Mouse (Mus musculus) CH12.LX (cell line): ENCODE measurements at regions not wholly inside any gene's neighbourhood (a gene's known extent, or its start where the extent isn't known, plus 50 kb on each side); places are given as distances from the start of the nearest gene placed in this dataset.

Source experiments
- DNase-seq: peaks from one replicate; pipeline ENCODE4 v3.0.0-alpha.2; 2013; ENCODE audit errors: extremely low read depth
- H3K27ac ChIP-seq: 2 replicates; pipeline ENCODE4 v1.5.1; 2012; ENCODE audit warnings: low read depth, mild to moderate bottlenecking, control low read depth, moderate library complexity; ENCODE audit not compliant: insufficient read depth
- H3K27me3 ChIP-seq: replicated peaks from 2 replicates; pipeline ENCODE3; 2012; ENCODE audit warnings: inconsistent platforms
- H3K36me3 ChIP-seq, 2 experiments: replicated peaks in 1 of 2; 2 replicates each; pipeline versions ENCODE3 to v1.6.1; 2012; ENCODE audit warnings: inconsistent platforms in 1 of 2, low read length in 1 of 2, mild to moderate bottlenecking in 1 of 2, mixed read lengths in 1 of 2, moderate library complexity in 1 of 2; ENCODE audit not compliant: control insufficient read depth in 1 of 2, insufficient read depth in 1 of 2
- H3K4me1 ChIP-seq, 2 experiments: 2 replicates each; pipeline ENCODE4 v1.6.1; 2012; ENCODE audit warnings: inconsistent platforms in 1 of 2, moderate library complexity in 1 of 2; ENCODE audit not compliant: insufficient read depth in 2 of 2, control insufficient read depth in 1 of 2
- H3K4me2 ChIP-seq: 2 replicates; pipeline ENCODE4 v1.6.1; 2012; ENCODE audit warnings: low read depth, mild to moderate bottlenecking, control low read depth; ENCODE audit not compliant: poor library complexity, insufficient read depth, severe bottlenecking
- H3K4me3 ChIP-seq, 3 experiments: fragments of 150-350 bp in 1 of 3; sonication (generic) in 1 of 3; replicated peaks in 1 of 3; 2 replicates each; pipeline versions ENCODE3 to v1.5.1; 2011 to 2012; ENCODE audit warnings: low read depth in 2 of 3, low read length in 2 of 3, mild to moderate bottlenecking in 2 of 3, moderate library complexity in 2 of 3, control low read depth in 1 of 3, improper control_type of control experiment in 1 of 3, inconsistent platforms in 1 of 3, mixed read lengths in 1 of 3; ENCODE audit not compliant: poor library complexity in 1 of 3
- H3K79me2 ChIP-seq: replicated peaks from 2 replicates; pipeline ENCODE4 v1.6.1; 2012; ENCODE audit warnings: mild to moderate bottlenecking, moderate library complexity; ENCODE audit not compliant: control insufficient read depth, poor library complexity, insufficient read depth, severe bottlenecking; ENCODE audit errors: extremely low read depth
- H3K9ac ChIP-seq: 2 replicates; pipeline ENCODE4 v1.6.1; 2012; ENCODE audit warnings: low read depth, mild to moderate bottlenecking, control low read depth, moderate library complexity; ENCODE audit not compliant: insufficient read depth
- H3K9me3 ChIP-seq: replicated peaks from 2 replicates; pipeline ENCODE3; 2012; ENCODE audit warnings: low read length, inconsistent platforms, mixed read lengths
- BHLHE40 ChIP-seq: IDR thresholded peaks from 2 replicates; pipeline ENCODE4 v1.6.1; 2011; ENCODE audit warnings: mild to moderate bottlenecking, low read depth, low read length, improper control_type of control experiment
- CTCF ChIP-seq, 2 experiments: IDR thresholded peaks in 1 of 2; conservative IDR thresholded peaks in 1 of 2; 2 replicates each; pipeline ENCODE4 v1.5.1; 2011 to 2012; ENCODE audit warnings: low read depth in 2 of 2, low read length in 2 of 2, improper control_type of control experiment in 1 of 2, inconsistent platforms in 1 of 2, mild to moderate bottlenecking in 1 of 2, moderate library complexity in 1 of 2
- ETS1 ChIP-seq: conservative IDR thresholded peaks from 2 replicates; pipeline ENCODE4 v1.6.1; 2012; ENCODE audit warnings: low read depth, mild to moderate bottlenecking, inconsistent platforms, low read length, improper control_type of control experiment, moderate library complexity
- GABPA ChIP-seq: IDR thresholded peaks from 2 replicates; pipeline ENCODE4 v1.6.1; 2012; ENCODE audit warnings: low read depth, low read length, improper control_type of control experiment, inconsistent platforms; ENCODE audit not compliant: insufficient replicate concordance
- IRF4 ChIP-seq: IDR thresholded peaks from 2 replicates; pipeline ENCODE4 v1.6.1; 2014; ENCODE audit warnings: low read depth, mild to moderate bottlenecking, inconsistent platforms, low read length, improper control_type of control experiment
- MAFK ChIP-seq: IDR thresholded peaks from 2 replicates; pipeline ENCODE4 v1.6.1; 2011; ENCODE audit warnings: low read length, improper control_type of control experiment; ENCODE audit not compliant: insufficient replicate concordance
- MXI1 ChIP-seq: IDR thresholded peaks from 2 replicates; pipeline ENCODE4 v1.6.1; 2011; ENCODE audit warnings: mild to moderate bottlenecking, low read depth, low read length, improper control_type of control experiment
- NRF1 ChIP-seq: IDR thresholded peaks from 2 replicates; pipeline ENCODE4 v1.6.1; 2014; ENCODE audit warnings: low read depth, mild to moderate bottlenecking, inconsistent platforms, low read length, improper control_type of control experiment, moderate library complexity
- PAX5 ChIP-seq: IDR thresholded peaks from 2 replicates; pipeline ENCODE4 v1.6.1; 2012; ENCODE audit warnings: low read length, inconsistent platforms, mixed read lengths
- POLR2A ChIP-seq: IDR thresholded peaks from 2 replicates; pipeline ENCODE4 v1.6.1; 2011; ENCODE audit warnings: low read depth, mild to moderate bottlenecking, improper control_type of control experiment, low read length
- POLR2AphosphoS2 ChIP-seq: IDR thresholded peaks from 2 replicates; pipeline ENCODE4 v1.6.1; 2011; ENCODE audit warnings: low read depth, low read length, improper control_type of control experiment
- RAD21 ChIP-seq: IDR thresholded peaks from 2 replicates; pipeline ENCODE4 v1.6.1; 2011; ENCODE audit warnings: low read depth, mild to moderate bottlenecking, low read length, improper control_type of control experiment, moderate library complexity
- RCOR1 ChIP-seq: conservative IDR thresholded peaks from 2 replicates; pipeline ENCODE4 v1.6.1; 2012; ENCODE audit warnings: low read depth, mild to moderate bottlenecking, inconsistent platforms, low read length, improper control_type of control experiment
- SIN3A ChIP-seq: IDR thresholded peaks from 2 replicates; pipeline ENCODE4 v1.6.1; 2012; ENCODE audit warnings: low read length, improper control_type of control experiment, inconsistent platforms
- UBTF ChIP-seq: IDR thresholded peaks from 2 replicates; pipeline ENCODE4 v1.6.1; 2012; ENCODE audit warnings: low read depth, mild to moderate bottlenecking, inconsistent platforms, low read length, improper control_type of control experiment, moderate library complexity
- USF1 ChIP-seq: IDR thresholded peaks from 2 replicates; pipeline ENCODE4 v1.6.1; 2014; ENCODE audit warnings: low read depth, mild to moderate bottlenecking, inconsistent platforms, low read length, improper control_type of control experiment
- USF2 ChIP-seq: conservative IDR thresholded peaks from 2 replicates; pipeline ENCODE4 v1.6.1; 2011; ENCODE audit warnings: low read depth, low read length, improper control_type of control experiment
- ZC3H11A ChIP-seq: IDR thresholded peaks from 2 replicates; pipeline ENCODE4 v1.6.1; 2012; ENCODE audit warnings: low read depth, mild to moderate bottlenecking, inconsistent platforms, low read length, improper control_type of control experiment
- ZMIZ1 ChIP-seq: IDR thresholded peaks from 2 replicates; pipeline ENCODE4 v1.6.1; 2012; ENCODE audit warnings: low read depth, mild to moderate bottlenecking, inconsistent platforms, low read length, improper control_type of control experiment
- ZNF384 ChIP-seq: IDR thresholded peaks from 2 replicates; pipeline ENCODE4 v1.6.1; 2012; ENCODE audit warnings: low read depth, low read length, improper control_type of control experiment, inconsistent platforms
- dilution Hi-C: fragments of 300-500 bp; cut with MboI; formaldehyde crosslinking; loops from 2 replicates; pipeline ENCODE4 v1.14.3; 2020; ENCODE audit warnings: low sequenced_read_pairs; ENCODE audit not compliant: extremely low pct_unique_long_range_greater_than_20kb, extremely low pct_ligation_motif_present
- in situ Hi-C: fragments of 300-500 bp; cut with MboI; formaldehyde crosslinking; loops from 3 replicates; pipeline ENCODE4 v1.14.3; 2019; ENCODE audit warnings: low sequenced_read_pairs, low pct_ligation_motif_present, low pct_unique_long_range_greater_than_20kb, mixed read lengths

DNA sequence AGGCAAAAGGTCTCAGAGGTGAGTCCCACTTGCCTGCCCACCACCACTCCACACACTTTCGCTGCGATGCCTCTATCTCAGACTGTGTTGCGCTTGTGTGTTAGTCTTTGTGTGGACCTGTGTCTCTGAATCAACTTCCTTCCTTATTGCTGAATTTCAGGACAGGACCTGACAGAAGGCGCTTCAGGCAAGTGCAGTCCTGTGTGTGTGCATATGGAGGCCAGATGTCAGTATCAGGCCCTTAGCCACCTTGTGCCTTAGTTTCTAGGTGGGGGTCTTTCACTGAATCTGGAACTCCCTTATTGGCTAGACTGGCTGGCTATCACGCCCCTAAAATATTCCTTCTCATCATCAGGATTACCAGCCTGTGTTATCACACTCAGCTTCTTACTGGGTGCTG is 391.6 kb upstream of the Zmiz1 start:
- Histone ChIP-seq H3K79me2 (no peaks in the 10 kb centered on the region), H3K9ac (no peak overlapping the region), H3K9me3 (no peaks in the 10 kb centered on the region), H3K36me3 (no peaks in the 10 kb centered on the region), H3K27me3 (peaks cover 25% of the 10 kb centered on the region), H3K4me2 (no peak overlapping the region), H3K27ac (no peak overlapping the region), H3K4me1 (no peaks in the 10 kb centered on the region), H3K4me3 (no peak overlapping the region)
- DNase-seq, result no peak
- in situ Hi-C loops (no loop called here), dilution Hi-C loops (no loop called here)
- TF ChIP-seq IRF4 (no peak), ETS1 (no peak), RCOR1 (no peak), BHLHE40 (no peak), PAX5 (no peak), USF1 (no peak), NRF1 (no peak), RAD21 (no peak), GABPA (no peak), ZMIZ1 (no peak), UBTF (no peak), POLR2A (no peak), POLR2AphosphoS2 (no peak), MAFK (no peak), ZC3H11A (no peak), SIN3A (no peak), CTCF (conservative IDR thresholded peaks at IDR 0.05 in 1 of 2, IDR thresholded peaks at IDR 0.05 in 1 of 2; ENCODE audit: low read depth in 2 of 2, low read length in 2 of 2) (no peak), USF2 (no peak)

DNA sequence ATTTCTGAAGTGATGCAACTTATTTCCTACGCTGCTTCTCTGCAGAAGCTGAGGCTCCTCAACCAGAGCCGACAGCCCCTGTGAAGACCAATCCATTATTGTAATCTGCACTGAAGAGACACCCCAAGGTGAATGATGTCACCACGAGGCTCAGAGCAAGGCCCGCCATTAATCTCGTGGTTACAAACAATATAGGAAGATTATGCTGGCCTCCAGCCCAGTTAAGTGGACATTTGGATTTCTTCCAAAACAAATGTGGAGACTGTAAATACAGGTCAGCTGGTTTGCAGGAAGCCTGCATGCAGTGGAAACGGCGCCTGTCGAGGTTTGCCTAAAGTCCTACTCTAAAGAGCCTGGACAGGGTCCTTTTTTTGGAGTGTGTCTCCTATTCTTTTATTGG is 390.6 kb upstream of the Zmiz1 start:
- no peak for TF ChIP-seq MXI1
- TF ChIP-seq GABPA, result no peak
- no peak for TF ChIP-seq PAX5
- TF ChIP-seq ZNF384, result no peak
- no peak for TF ChIP-seq ZC3H11A
- TF ChIP-seq ZMIZ1, result no peak
- TF ChIP-seq CTCF (conservative IDR thresholded peaks at IDR 0.05 in 1 of 2, IDR thresholded peaks at IDR 0.05 in 1 of 2; ENCODE audit: low read depth in 2 of 2, low read length in 2 of 2), result no peak
- TF ChIP-seq ETS1, result no peak
- DNase-seq, result no peak
- no peak overlapping the region for H3K4me3 ChIP-seq
- no peaks in the 10 kb centered on the region for H3K79me2 ChIP-seq
- no peak overlapping the region for H3K27ac ChIP-seq
- H3K9me3 ChIP-seq, result no peaks in the 10 kb centered on the region
- H3K4me2 ChIP-seq, result no peak overlapping the region
- H3K27me3 ChIP-seq, result peaks cover 23% of the 10 kb centered on the region
- no peaks in the 10 kb centered on the region for H3K36me3 ChIP-seq
- no peaks in the 10 kb centered on the region for H3K4me1 ChIP-seq
- in situ Hi-C loops (no loop called here), dilution Hi-C loops (no loop called here)
- H3K9ac ChIP-seq, result no peak overlapping the region
